Mouse (Mus musculus) myocyte (in vitro differentiated cells): ENCODE results near the gene D8Ertd738e.

Source experiments
- CEBPB ChIP-seq: IDR thresholded peaks from 2 replicates; pipeline ENCODE4 v1.6.1; 2011; ENCODE audit warnings: mild to moderate bottlenecking, moderate library complexity; ENCODE audit not compliant: poor library complexity, insufficient read depth, severe bottlenecking
- E2F4 ChIP-seq: IDR thresholded peaks from one replicate; pipeline ENCODE4 v1.6.1; 2011; ENCODE audit warnings: mild to moderate bottlenecking, control low read depth, moderate library complexity; ENCODE audit not compliant: insufficient read depth
- MAX ChIP-seq: IDR thresholded peaks from one replicate; pipeline ENCODE4 v1.6.1; 2011; ENCODE audit warnings: low read depth, mild to moderate bottlenecking, control low read depth
- MYOD1 ChIP-seq, 3 experiments: IDR thresholded peaks; one replicate each; pipeline ENCODE4 v1.6.1; 2011; ENCODE audit warnings: control low read depth in 2 of 3, low read depth in 2 of 3, mild to moderate bottlenecking in 2 of 3, moderate library complexity in 1 of 3; ENCODE audit not compliant: insufficient read length in 2 of 3, control insufficient read depth in 1 of 3
- MYOG ChIP-seq, 3 experiments: IDR thresholded peaks; one replicate each; pipeline ENCODE4 v1.6.1; 2011; ENCODE audit warnings: control low read depth in 2 of 3, low read depth in 2 of 3, mild to moderate bottlenecking in 2 of 3; ENCODE audit not compliant: insufficient read length in 2 of 3, control insufficient read depth in 1 of 3, insufficient read depth in 1 of 3
- POLR2A ChIP-seq: IDR thresholded peaks from one replicate; pipeline ENCODE4 v1.6.1; 2011; ENCODE audit warnings: low read depth, mild to moderate bottlenecking, control low read depth, moderate library complexity; ENCODE audit not compliant: insufficient read length
- REST ChIP-seq: IDR thresholded peaks from one replicate; pipeline ENCODE4 v1.6.1; 2011; ENCODE audit warnings: mild to moderate bottlenecking, control low read depth, moderate library complexity; ENCODE audit not compliant: insufficient read depth, insufficient read length
- TCF12 ChIP-seq: IDR thresholded peaks from one replicate; pipeline ENCODE4 v1.6.1; 2011; ENCODE audit warnings: mild to moderate bottlenecking, control low read depth; ENCODE audit not compliant: poor library complexity, insufficient read depth, severe bottlenecking
- USF1 ChIP-seq: IDR thresholded peaks from one replicate; pipeline ENCODE4 v1.6.1; 2011; ENCODE audit warnings: low read depth, mild to moderate bottlenecking, control low read depth, moderate library complexity

DNA sequence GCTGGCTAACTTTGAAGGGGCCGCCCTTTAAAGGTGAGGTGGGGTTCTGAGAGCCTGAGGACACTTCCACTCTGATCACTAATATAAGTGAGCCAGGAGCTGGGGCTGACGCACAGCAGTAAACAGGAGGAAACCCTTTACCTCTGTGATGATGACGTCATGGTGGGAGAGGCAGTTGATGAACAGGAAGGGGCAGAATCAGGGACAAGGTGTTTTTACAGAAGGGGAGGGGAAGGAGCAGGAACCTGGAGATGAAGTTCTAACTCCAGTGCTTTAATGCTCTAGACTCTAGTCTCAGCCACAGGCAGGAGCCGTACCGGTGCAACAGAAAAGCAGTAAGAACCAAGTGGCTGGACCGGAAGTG is 6.9 kb upstream of the D8Ertd738e start:
- TF ChIP-seq MAX (no peak), E2F4 (no peak), TCF12 (no peak), CEBPB (no peak), POLR2A (no peak), REST (no peak), USF1 (no peak), MYOG (IDR thresholded peaks at IDR 0.05; ENCODE audit: control insufficient read depth in 1 of 3, insufficient read depth in 1 of 3, insufficient read length in 2 of 3, low read depth in 2 of 3) (no peak), MYOD1 (IDR thresholded peaks at IDR 0.05; ENCODE audit: control insufficient read depth in 1 of 3, insufficient read length in 2 of 3, low read depth in 2 of 3) (no peak)
